Mouse (Mus musculus): ENCODE measurements around the gene Map3k20. TPM values are rescaled to one million over a fixed set of nuclear protein-coding genes. Genes with fewer than 3 reads are reported as not detected.
A peak's percentile ranks its signal among the peaks of the same experiment; 100 is the strongest.

The Map3k20 gene
- polyA plus RNA-seq, 1 experiment from 2014 or later = 7.5 TPM

DNA sequence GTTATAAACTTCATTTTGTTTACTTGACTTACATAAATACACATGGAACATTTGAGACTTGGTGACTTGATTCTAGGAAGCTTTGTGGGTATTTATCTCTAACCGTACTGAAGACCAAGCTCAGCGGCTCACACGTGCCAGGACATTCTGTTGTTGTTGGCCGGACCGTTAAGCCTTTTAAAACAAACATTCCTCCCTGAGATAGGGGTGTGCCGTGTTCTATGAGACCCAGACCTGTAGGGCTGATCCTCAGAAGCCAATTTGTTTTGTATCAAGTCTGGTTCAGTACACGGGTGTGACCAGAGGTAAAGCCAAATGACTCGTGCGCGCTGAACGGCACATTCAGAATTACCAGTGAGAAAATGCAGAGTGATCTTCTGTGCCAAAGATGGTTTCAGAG is 97.9 kb downstream of the Map3k20 start:
- Histone ChIP-seq H3K9ac (no peak overlapping the region), H3K36me3 (replicated peaks) (peaks cover 34% of the 10 kb centered on the region), H3K27ac (replicated peaks) (no peak overlapping the region), H3K4me3 (replicated peaks) (no peak overlapping the region), H3K27me3 (no peaks in the 10 kb centered on the region), H3K4me2 (no peak overlapping the region), H3K9me3 (replicated peaks) (no peaks in the 10 kb centered on the region), H3K4me1 (replicated peaks) (no peaks in the 10 kb centered on the region)
- 84% methylated on average over 11 of the region's 11 CpGs for WGBS (ENCODE audit: insufficient replicate concordance)
- ATAC-seq (ENCODE audit: insufficient read depth) = no peak

DNA sequence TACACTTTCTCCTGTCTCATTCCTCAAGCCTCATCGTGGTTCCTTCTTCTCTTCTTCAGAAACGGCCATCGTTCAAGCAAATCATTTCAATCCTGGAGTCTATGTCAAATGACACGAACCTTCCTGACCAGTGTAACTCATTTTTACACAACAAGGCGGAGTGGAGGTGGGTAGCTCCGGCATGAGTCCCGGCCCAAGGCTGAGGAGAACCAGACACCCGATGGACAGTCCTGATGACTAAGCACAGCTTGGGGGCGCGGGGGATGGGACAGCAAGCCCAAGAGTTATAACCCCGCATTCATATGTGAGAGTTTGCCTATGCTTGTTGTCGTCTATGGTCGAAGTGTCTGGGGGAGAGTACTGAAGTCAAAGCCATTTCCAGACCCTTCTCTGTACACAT is 104.0 kb downstream of the Map3k20 start:
- Histone ChIP-seq H3K4me2 (no peak overlapping the region), H3K27ac (replicated peaks) (no peak overlapping the region), H3K27me3 (no peaks in the 10 kb centered on the region), H3K36me3 (replicated peaks) (0 out of 2 replicates have a peak, but pooled peaks cover 8% of the 10 kb centered on the region), H3K4me3 (replicated peaks) (no peak overlapping the region), H3K9ac (no peak overlapping the region), H3K4me1 (replicated peaks) (no peaks in the 10 kb centered on the region), H3K9me3 (replicated peaks) (no peaks in the 10 kb centered on the region)
- no peak for ATAC-seq (ENCODE audit: insufficient read depth)
- WGBS (ENCODE audit: insufficient replicate concordance) = 76% methylated on average over 13 of the region's 13 CpGs

DNA sequence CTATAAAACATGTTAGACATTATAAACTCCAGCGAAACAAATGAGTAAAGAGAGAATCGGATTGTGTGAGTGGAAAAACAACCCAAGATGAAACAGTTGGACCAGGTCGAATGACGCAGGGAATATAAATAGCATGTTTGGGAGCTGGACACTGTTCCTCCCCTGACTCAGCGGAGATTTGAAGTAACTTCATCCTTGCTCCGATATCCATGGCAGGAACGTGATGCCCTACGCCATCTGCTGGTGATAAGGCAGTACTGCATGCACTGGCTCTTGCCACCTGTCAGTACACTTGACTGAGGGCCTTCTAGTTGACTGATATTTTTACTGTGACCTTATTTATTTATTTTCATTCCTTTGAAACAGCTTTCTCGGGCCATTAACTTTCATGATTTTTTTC is 104.5 kb downstream of the Map3k20 start:
- H3K36me3 ChIP-seq (replicated peaks) = 0 out of 2 replicates have a peak, but pooled peaks cover 5% of the 10 kb centered on the region
- no peak overlapping the region for H3K4me3 ChIP-seq (replicated peaks)
- ATAC-seq (ENCODE audit: insufficient read depth) = no peak
- no peaks in the 10 kb centered on the region for H3K9me3 ChIP-seq (replicated peaks)
- H3K4me1 ChIP-seq (replicated peaks) = no peaks in the 10 kb centered on the region
- 21% methylated on average over 9 of the region's 9 CpGs for WGBS (ENCODE audit: insufficient replicate concordance)
- H3K27ac ChIP-seq (replicated peaks) = no peak overlapping the region
- H3K27me3 ChIP-seq = no peaks in the 10 kb centered on the region
- no peak overlapping the region for H3K9ac ChIP-seq
- H3K4me2 ChIP-seq = no peak overlapping the region

DNA sequence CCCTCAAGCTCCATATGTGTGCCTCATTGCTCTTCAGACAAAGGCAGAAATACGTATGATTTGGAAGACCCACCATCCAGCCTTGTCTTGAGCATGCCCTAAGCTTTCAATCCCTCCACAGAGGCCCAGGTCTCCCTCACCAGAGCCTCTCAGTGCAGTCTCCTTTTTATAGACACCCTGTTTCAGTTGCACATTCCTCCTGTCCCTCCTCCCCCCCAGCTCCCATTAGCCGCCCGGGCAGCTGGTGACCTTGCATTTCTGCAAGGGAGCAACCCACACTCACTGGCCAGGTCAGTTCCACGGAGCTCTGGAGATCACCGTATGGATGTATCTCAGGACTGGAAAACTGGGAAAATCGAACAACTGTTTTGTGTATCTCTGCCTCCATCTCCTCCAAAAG is 105.0 kb downstream of the Map3k20 start:
- Histone ChIP-seq H3K4me2 (no peak overlapping the region), H3K9me3 (replicated peaks) (no peaks in the 10 kb centered on the region), H3K4me1 (replicated peaks) (no peaks in the 10 kb centered on the region), H3K9ac (no peak overlapping the region), H3K27me3 (no peaks in the 10 kb centered on the region), H3K4me3 (replicated peaks) (no peak overlapping the region), H3K36me3 (replicated peaks) (0 out of 2 replicates have a peak, but pooled peaks cover 5% of the 10 kb centered on the region), H3K27ac (replicated peaks) (no peak overlapping the region)
- whole genome bisulfite sequencing (ENCODE audit: insufficient replicate concordance) = 71% methylated on average over 6 of the region's 6 CpGs
- ATAC-seq (ENCODE audit: insufficient read depth) = no peak

DNA sequence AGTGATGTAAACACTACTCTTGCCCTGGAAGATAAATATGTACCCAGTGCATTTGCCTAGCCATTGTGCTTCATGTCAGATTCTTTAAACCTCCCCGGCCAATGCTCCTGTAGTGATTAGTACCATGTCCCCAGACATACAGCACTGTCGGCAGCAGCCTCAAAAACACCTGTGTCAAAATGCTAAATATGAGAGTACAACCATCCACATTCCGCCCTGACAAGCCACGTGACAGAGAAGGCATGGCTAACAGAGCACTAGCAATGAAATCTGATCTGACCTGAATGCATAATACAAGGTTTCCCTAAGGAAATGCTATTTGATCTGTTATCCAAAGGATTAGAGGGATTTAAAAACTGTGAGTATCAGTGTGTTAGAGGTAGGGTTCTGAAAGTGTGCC is 105.6 kb downstream of the Map3k20 start:
- Histone ChIP-seq H3K9ac (no peak overlapping the region), H3K4me2 (no peak overlapping the region), H3K27me3 (no peaks in the 10 kb centered on the region), H3K4me1 (replicated peaks) (no peaks in the 10 kb centered on the region), H3K27ac (replicated peaks) (no peak overlapping the region), H3K4me3 (replicated peaks) (no peak overlapping the region), H3K36me3 (replicated peaks) (0 out of 2 replicates have a peak, but pooled peaks cover 5% of the 10 kb centered on the region), H3K9me3 (replicated peaks) (no peaks in the 10 kb centered on the region)
- ATAC-seq (ENCODE audit: insufficient read depth) = no peak
- WGBS (ENCODE audit: insufficient replicate concordance) = 76% methylated on average over 4 of the region's 4 CpGs

DNA sequence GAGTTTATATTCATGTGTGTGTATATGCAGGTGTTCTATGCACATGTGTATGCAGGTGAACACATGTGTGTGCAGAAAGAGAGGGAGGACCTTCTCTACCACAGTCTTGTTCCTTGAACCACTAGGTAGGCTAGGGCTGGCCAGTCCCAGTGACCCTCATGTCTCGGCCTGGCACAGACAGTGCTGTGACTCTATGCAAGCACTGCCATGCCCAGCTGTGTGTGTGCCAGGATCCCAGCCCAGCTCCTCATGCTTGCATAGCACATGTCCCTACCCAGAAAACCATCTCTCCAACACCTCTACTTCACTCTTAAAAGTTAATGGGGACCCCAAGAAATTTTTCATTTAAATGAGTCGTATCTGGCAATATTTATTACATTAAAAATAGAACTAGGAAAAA is 106.3 kb downstream of the Map3k20 start:
- Histone ChIP-seq H3K4me2 (no peak overlapping the region), H3K9ac (no peak overlapping the region), H3K27ac (replicated peaks) (no peak overlapping the region), H3K4me1 (replicated peaks) (no peaks in the 10 kb centered on the region), H3K36me3 (replicated peaks) (0 out of 2 replicates have a peak, but pooled peaks cover 5% of the 10 kb centered on the region), H3K27me3 (no peaks in the 10 kb centered on the region), H3K9me3 (replicated peaks) (no peaks in the 10 kb centered on the region), H3K4me3 (replicated peaks) (no peak overlapping the region)
- WGBS (ENCODE audit: insufficient replicate concordance) = 74% methylated on average over 2 of the region's 2 CpGs
- ATAC-seq (ENCODE audit: insufficient read depth) = no peak

DNA sequence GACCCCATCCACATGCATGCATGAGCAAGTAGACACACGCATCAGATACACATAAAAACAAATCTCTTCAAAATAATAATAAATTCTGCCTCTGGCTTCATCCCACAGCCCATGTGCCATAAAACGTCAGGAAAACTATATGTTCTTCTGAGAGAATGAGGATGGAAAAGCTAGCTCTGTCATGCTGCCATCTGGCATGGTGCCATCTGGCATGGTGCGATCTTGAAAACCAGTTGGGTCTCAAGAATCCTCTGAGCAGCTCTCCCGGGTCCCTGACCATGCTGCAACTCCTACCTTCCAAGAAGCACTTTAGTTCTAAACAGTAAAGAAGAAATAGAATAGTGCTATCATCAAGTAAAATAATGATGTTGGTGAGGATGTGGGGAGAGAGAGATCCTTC is 106.9 kb downstream of the Map3k20 start:
- ATAC-seq (ENCODE audit: insufficient read depth) = no peak
- Histone ChIP-seq H3K27me3 (no peaks in the 10 kb centered on the region), H3K4me1 (replicated peaks) (no peaks in the 10 kb centered on the region), H3K9ac (no peak overlapping the region), H3K9me3 (replicated peaks) (no peaks in the 10 kb centered on the region), H3K4me3 (replicated peaks) (no peak overlapping the region), H3K4me2 (no peak overlapping the region), H3K27ac (replicated peaks) (no peak overlapping the region), H3K36me3 (replicated peaks) (0 out of 2 replicates have a peak, but pooled peaks cover 5% of the 10 kb centered on the region)
- WGBS (ENCODE audit: insufficient replicate concordance) = 71% methylated on average over 4 of the region's 4 CpGs

DNA sequence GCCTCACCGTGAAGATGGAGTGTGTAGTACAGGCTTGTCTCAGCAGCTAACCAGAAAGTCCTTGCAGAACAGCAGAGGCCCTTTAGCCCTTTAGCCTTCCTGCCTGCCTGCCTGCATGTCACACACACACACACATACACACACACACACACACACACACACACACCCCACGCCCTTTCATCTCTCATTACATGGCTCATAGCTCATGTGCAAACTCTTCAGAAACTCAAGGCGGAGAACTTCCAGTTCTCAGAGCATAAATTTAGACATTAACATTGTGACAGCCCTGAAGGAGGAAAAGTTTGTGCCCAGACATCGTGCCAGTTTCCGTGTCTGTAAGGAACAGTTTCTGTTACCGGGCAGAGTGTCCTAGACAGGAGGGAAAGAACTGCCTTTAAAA is 111.5 kb downstream of the Map3k20 start:
- Histone ChIP-seq H3K27ac (replicated peaks) (no peak overlapping the region), H3K4me2 (no peak overlapping the region), H3K9me3 (replicated peaks) (no peaks in the 10 kb centered on the region), H3K4me1 (replicated peaks) (peaks cover 12% of the 10 kb centered on the region), H3K9ac (no peak overlapping the region), H3K27me3 (no peaks in the 10 kb centered on the region), H3K36me3 (replicated peaks) (0 out of 2 replicates have a peak, but pooled peaks cover 2% of the 10 kb centered on the region), H3K4me3 (replicated peaks) (no peak overlapping the region)
- 79% methylated on average over 6 of the region's 6 CpGs for WGBS (ENCODE audit: insufficient replicate concordance)
- ATAC-seq (ENCODE audit: insufficient read depth) = no peak

DNA sequence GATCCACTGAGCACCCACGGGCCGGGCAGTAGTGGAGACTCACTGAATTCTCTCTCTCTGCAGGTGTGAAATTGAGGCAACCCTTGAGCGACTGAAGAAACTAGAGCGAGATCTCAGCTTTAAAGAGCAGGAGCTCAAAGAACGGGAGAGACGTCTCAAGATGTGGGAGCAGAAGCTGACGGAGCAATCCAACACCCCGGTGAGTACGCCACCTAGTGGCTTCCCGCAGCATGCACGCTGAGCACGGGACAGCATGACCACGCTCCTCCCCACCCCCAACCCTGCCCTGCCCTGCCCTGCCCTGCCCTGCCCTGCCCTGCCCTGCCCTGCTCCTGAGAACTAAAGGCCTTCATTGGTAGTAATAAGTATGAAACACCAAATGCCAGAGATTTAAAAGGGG is 112.8 kb downstream of the Map3k20 start:
- no peaks in the 10 kb centered on the region for H3K27me3 ChIP-seq
- H3K4me3 ChIP-seq (replicated peaks) = no peak overlapping the region
- H3K9me3 ChIP-seq (replicated peaks) = no peaks in the 10 kb centered on the region
- H3K36me3 ChIP-seq (replicated peaks) = 0 out of 2 replicates have a peak, but pooled peaks cover 4% of the 10 kb centered on the region
- H3K4me2 ChIP-seq = no peak overlapping the region
- no peak overlapping the region for H3K9ac ChIP-seq
- 15% methylated on average over 13 of the region's 13 CpGs for WGBS (ENCODE audit: insufficient replicate concordance)
- H3K27ac ChIP-seq (replicated peaks) = no peak overlapping the region
- peaks cover 12% of the 10 kb centered on the region for H3K4me1 ChIP-seq (replicated peaks)
- ATAC-seq (ENCODE audit: insufficient read depth) = peak; percentile 74

DNA sequence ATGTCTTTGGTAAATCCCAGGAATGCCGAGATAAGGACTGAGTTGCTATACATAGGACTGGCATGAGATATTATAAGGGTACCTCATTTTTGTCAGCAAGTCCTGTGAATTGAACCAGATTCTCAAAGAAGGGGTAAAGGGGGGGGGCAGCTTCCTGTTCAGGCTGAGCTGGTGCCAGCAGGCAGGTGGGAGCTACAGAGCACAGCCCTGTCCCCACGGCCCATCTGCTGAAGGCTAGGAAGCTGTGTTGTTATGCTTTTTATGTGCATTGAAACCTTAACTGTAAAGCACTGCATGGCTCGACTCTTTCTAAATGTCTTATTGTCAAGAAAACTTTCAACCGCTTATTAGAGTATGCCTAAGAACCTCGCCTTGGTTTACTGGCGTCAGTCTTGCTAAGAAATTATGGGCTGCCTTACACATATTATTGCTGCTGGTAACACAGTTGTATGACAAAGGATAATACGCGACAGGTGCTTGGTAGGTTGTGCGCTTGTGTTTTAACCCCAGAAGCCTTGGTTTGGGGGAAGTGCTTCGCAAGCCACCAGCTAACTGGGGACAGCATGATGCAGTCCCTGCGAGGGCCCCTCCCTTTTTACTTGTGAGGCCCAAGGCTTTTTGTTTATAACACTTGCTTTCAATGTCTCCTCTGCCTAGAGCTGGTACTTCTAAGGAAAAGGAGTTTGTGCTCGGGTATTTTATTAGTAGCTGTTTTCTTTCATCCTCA is 114.2 kb downstream of the Map3k20 start:
- no peak for ATAC-seq (ENCODE audit: insufficient read depth)
- Histone ChIP-seq H3K4me2 (no peak overlapping the region), H3K9ac (no peak overlapping the region), H3K4me1 (replicated peaks) (peaks cover 12% of the 10 kb centered on the region), H3K4me3 (replicated peaks) (no peak overlapping the region), H3K27me3 (no peaks in the 10 kb centered on the region), H3K36me3 (replicated peaks) (0 out of 2 replicates have a peak, but pooled peaks cover 4% of the 10 kb centered on the region), H3K9me3 (replicated peaks) (no peaks in the 10 kb centered on the region), H3K27ac (replicated peaks) (no peak overlapping the region)
- WGBS (ENCODE audit: insufficient replicate concordance) = 78% methylated on average over 12 of the region's 12 CpGs

DNA sequence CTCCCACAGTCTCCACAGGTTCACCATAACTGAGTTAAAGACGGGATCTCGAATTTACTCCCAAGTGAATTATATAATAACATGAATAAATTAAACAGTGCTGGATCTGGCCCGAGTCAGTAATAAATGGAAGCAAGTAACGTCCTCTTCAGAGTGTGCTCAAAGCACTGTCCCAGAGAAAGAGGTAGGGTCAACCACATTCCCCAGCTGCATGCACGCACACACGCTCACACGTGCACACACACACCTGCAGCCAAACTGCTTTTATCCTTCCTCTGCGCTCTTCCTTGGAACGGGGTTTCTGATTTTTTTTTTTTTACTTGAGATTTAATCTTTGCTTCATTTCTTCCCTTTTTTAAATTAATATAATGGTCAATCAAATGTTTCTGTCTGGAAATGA is 115.9 kb downstream of the Map3k20 start:
- no peak overlapping the region for H3K4me3 ChIP-seq (replicated peaks)
- H3K9me3 ChIP-seq (replicated peaks) = no peaks in the 10 kb centered on the region
- no peak overlapping the region for H3K27ac ChIP-seq (replicated peaks)
- no peak overlapping the region for H3K9ac ChIP-seq
- 85% methylated on average over 9 of the region's 9 CpGs for WGBS (ENCODE audit: insufficient replicate concordance)
- no peaks in the 10 kb centered on the region for H3K27me3 ChIP-seq
- no peak overlapping the region for H3K4me2 ChIP-seq
- 0 out of 2 replicates have a peak, but pooled peaks cover 6% of the 10 kb centered on the region for H3K36me3 ChIP-seq (replicated peaks)
- peaks cover 12% of the 10 kb centered on the region for H3K4me1 ChIP-seq (replicated peaks)
- no peak for ATAC-seq (ENCODE audit: insufficient read depth)
